In genomic region chr11:3536082-3536481, GRCm38 (mm10) we compare ENCODE assay signal across 9 mouse cellular contexts. TPM values are rescaled to one million over a fixed set of nuclear protein-coding genes. Genes with fewer than 3 reads are reported as not detected.
A peak's percentile ranks its signal among the peaks of the same experiment; 100 is the strongest.
DNase-seq lines count a peak whose midpoint lies in the region; ATAC-seq and TF ChIP-seq lines count a peak whose summit lies in the region.
"Had no signal": no experiment of that assay in that cellular context is flagged by ENCODE, and none has a peak within 500 bp of the region (broad histone marks: within the 10 kb centered on the region; RNA-seq: fewer than 3 reads in every experiment).

No protein-coding gene starts in this region.

- no peak for TF ChIP-seq CTCF in thymus, adult 2 months (IDR thresholded peaks at IDR 0.05; ENCODE audit: borderline replicate concordance, control insufficient read depth, extremely low read depth, insufficient read depth, low read length, poor library complexity)

- H3K4me1 ChIP-seq in thymus, adult 2 months (replicated peaks; ENCODE audit: control insufficient read depth, insufficient read depth, low read length) = peaks cover 19% of the 10 kb centered on the region
- peaks cover 41% of the 10 kb centered on the region for H3K4me1 ChIP-seq in limb, embryonic 15.5 days

- DNase-seq in gastrocnemius, postnatal 25 days = peak; percentile 16
- no peak for DNase-seq in gastrocnemius, postnatal 10 days
- no peak for DNase-seq in thymus, adult 2 months
- no peak for DNase-seq in thymus, postnatal 0 days (ENCODE audit: low spot score)
- no peak for DNase-seq in ovary, postnatal 14 days (ENCODE audit: low spot score)
- DNase-seq in right cerebral cortex, postnatal 25 days = no peak
- no peak for DNase-seq in right cerebral cortex, adult 18-20 months

- H3K27me3 ChIP-seq in thymus, adult 2 months (ENCODE audit: control insufficient read depth, insufficient read depth, low read length) = no peaks in the 10 kb centered on the region
- H3K27me3 ChIP-seq in limb, embryonic 15.5 days = no peaks in the 10 kb centered on the region
- H3K27me3 ChIP-seq: CH12.LX had no signal

- no peak for TF ChIP-seq POLR2A in thymus, adult 2 months (IDR thresholded peaks at IDR 0.05; ENCODE audit: control insufficient read depth, extremely low read depth, insufficient read depth, low read length, poor library complexity)

- no peaks in the 10 kb centered on the region for H3K9me3 ChIP-seq in limb, embryonic 15.5 days

- ATAC-seq in limb, embryonic 15.5 days (ENCODE audit: insufficient number of reproducible peaks, low FRiP score, low TSS enrichment, low read depth) = no peak

- peak overlapping the region; percentile 46 for H3K9ac ChIP-seq in limb, embryonic 15.5 days

- H3K4me2 ChIP-seq in limb, embryonic 15.5 days = peak overlapping the region; percentile 77

- no peak overlapping the region for H3K27ac ChIP-seq in thymus, adult 2 months (ENCODE audit: control insufficient read depth, insufficient read depth, low read length)
- peak overlapping the region; percentile 89 for H3K27ac ChIP-seq in limb, embryonic 15.5 days

- H3K36me3 ChIP-seq in thymus, adult 2 months (ENCODE audit: control insufficient read depth, insufficient read depth, low read length) = no peaks in the 10 kb centered on the region
- peaks cover 39% of the 10 kb centered on the region for H3K36me3 ChIP-seq in limb, embryonic 15.5 days

- WGBS in thymus, adult 2 months = 87% methylated on average over 5 of the region's 5 CpGs
- 38% methylated on average over 5 of the region's 5 CpGs for WGBS in limb, embryonic 15.5 days

- H3K4me3 ChIP-seq in thymus, adult 2 months (ENCODE audit: control insufficient read depth, insufficient read depth, low read length) = peak overlapping the region; percentile 50
- H3K4me3 ChIP-seq in limb, embryonic 15.5 days = peak overlapping the region; percentile 44

RNA-seq across cellular contexts. Expression of gene Smtn, which starts 4.3 kb away (rescaled TPM):
- total RNA-seq in gastrocnemius, postnatal 25 days (2021) = 10 to 100 TPM; 80.8 to 97.3 TPM
- 100 to 1,000 TPM; 182 to 198 TPM for total RNA-seq in gastrocnemius, postnatal 10 days (2021)
- polyA plus RNA-seq in thymus, adult 2 months (2012; rRNA removed) = 20.8 and 21.2 TPM in 2 replicates
- polyA plus RNA-seq in thymus, postnatal 0 days (2015; fragmentation: Nextera tagmentation; extraction: Ambion mirVana) = 13.4 and 13.7 TPM in 2 replicates
- 81.7 and 136 TPM in 2 replicates for polyA plus RNA-seq in limb, embryonic 15.5 days (2015; fragmentation: Nextera tagmentation; extraction: Ambion mirVana)

RNA-seq across cellular contexts. Expression of gene Selenom, which starts 21.6 kb away (rescaled TPM):
- total RNA-seq in gastrocnemius, postnatal 25 days (2021) = 10 to 100 TPM; 15.1 to 19.6 TPM
- total RNA-seq in gastrocnemius, postnatal 10 days (2021) = 10 to 100 TPM; 44.4 to 56.3 TPM
- 24.5 and 40.8 TPM in 2 replicates for polyA plus RNA-seq in thymus, adult 2 months (2012; rRNA removed)
- 16.3 and 17.6 TPM in 2 replicates for polyA plus RNA-seq in thymus, postnatal 0 days (2015; fragmentation: Nextera tagmentation; extraction: Ambion mirVana)
- polyA plus RNA-seq in limb, embryonic 15.5 days (2015; fragmentation: Nextera tagmentation; extraction: Ambion mirVana) = 215 and 226 TPM in 2 replicates

RNA-seq across cellular contexts. Expression of gene Inpp5j, which starts 31.5 kb away (rescaled TPM):
- total RNA-seq in gastrocnemius, postnatal 25 days (2021) = 1 to 10 TPM; 5.6 TPM
- 1 to 10 TPM; 1.8 to 2.2 TPM for total RNA-seq in gastrocnemius, postnatal 10 days (2021)
- 2.2 and 3.2 TPM in 2 replicates for polyA plus RNA-seq in thymus, adult 2 months (2012; rRNA removed)
- polyA plus RNA-seq in thymus, postnatal 0 days (2015; fragmentation: Nextera tagmentation; extraction: Ambion mirVana) = 0.12 and 0.32 TPM in 2 replicates
- 0.65 and 0.79 TPM in 2 replicates for polyA plus RNA-seq in limb, embryonic 15.5 days (2015; fragmentation: Nextera tagmentation; extraction: Ambion mirVana)
- total RNA-seq: CH12.LX had no signal

RNA-seq across cellular contexts. Expression of gene Pla2g3, which starts 48.0 kb away (rescaled TPM):
- not detected for total RNA-seq in gastrocnemius, postnatal 25 days (2021)
- total RNA-seq in gastrocnemius, postnatal 10 days (2021) = under 1 TPM in 1 of 2 experiments, not detected in 1; 0.09 TPM
- polyA plus RNA-seq in thymus, adult 2 months (2012; rRNA removed) = 1.6 and 1.9 TPM in 2 replicates
- 0.90 TPM in 2 replicates for polyA plus RNA-seq in thymus, postnatal 0 days (2015; fragmentation: Nextera tagmentation; extraction: Ambion mirVana)
- 1.6 and 2.3 TPM in 2 replicates for polyA plus RNA-seq in limb, embryonic 15.5 days (2015; fragmentation: Nextera tagmentation; extraction: Ambion mirVana)
- total RNA-seq: CH12.LX had no signal
